Mouse (Mus musculus) MN1 (cell line): ENCODE data around the gene Olfr38.

Experiments
- DNase-seq: peaks from one replicate; pipeline ENCODE4 v3.0.0-alpha.2; 2016; ENCODE audit warnings: low spot score

The Olfr38 gene

DNA sequence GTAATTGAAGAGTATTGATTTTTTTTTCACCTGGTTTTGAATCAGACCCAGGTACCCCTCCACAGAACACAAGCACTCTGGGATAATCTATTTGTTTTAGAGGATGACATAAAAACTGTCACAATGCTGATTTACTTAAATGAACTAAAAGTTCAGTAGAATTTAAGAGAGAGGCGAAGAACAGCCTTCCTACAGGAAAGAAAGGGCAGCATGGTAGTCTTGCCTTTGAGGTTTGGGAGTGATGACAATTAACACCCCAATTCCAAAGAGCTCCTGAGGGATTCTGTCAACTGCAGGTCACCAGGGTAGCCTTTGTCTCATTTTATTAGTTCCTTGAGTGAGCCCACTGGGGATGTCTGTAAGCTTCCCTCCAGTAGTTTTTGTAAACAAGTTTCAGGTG lies at the start of gene Olfr38:
Gene Olfr38 (plus strand): TSS at position 301 of the 400 bp plus-strand sequence.
- no peak for DNase-seq

DNA sequence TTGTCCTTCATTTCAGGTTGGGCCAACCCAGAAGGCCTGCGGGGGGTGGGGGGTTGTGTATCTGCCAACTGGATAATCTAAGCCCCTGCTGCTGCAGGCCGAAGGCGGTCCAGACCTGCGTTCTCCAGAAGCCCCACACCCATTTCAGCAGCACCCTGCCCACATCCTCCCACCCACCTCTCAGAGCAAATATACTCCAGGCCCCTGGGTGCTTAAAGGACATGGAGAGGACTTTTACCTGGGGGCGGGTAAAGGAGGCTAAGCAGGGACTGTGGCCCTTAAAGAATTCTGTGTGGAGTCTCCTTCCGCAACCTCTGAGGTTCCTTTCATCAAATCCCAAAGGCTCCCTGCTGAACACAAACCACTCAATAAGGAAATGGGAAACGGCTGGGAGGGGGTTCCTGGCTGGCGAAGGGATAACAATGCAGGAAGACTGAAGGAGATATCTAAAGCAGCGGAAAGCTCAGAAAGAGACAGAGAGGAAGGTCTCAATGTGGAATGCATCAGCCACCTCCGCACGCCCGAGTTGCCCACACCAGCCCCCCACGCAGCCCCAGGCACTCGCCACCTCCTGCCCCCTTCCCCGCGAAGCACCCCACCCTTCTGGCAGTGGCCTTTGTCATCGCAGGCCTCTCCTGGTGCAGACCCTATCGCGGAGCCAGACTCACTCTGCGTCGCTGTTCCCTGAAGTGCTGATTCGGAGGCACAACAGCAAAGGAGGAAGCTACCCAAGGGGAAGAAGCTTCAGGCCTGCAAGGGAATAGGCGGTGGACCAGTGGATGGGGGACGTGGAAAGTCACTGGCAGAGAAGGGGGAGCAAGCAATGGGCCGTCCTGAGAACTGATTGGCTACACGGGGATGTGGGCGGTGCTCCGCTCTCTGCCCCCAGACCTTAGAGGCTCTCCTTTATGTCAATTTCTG lies 46.7 kb upstream of the Olfr38 start, which contains the start of gene Tcaf1:
Gene Tcaf1 (minus strand): TSS at position 798 of the 921 bp plus-strand sequence.
- peak; percentile 77 for DNase-seq

DNA sequence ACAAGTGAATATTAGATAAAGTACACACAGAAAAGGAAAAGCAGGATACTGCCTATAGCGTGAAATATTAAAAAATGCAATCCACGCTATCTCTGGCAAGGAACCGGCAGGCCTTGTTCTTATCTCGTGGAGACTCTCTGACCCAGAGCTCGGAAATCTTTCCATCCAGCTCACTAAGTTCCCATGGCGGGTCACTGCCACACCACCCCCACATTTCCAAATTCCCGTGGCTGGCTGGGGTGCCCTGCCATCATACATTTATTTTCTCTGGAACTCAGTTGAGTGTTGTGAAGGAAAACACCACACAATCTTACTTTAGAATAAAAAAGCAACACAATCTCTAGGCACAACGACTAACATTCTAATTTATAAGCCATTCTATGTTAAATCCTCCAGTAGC lies 41.5 kb upstream of the Olfr38 start:
- DNase-seq: no peak

DNA sequence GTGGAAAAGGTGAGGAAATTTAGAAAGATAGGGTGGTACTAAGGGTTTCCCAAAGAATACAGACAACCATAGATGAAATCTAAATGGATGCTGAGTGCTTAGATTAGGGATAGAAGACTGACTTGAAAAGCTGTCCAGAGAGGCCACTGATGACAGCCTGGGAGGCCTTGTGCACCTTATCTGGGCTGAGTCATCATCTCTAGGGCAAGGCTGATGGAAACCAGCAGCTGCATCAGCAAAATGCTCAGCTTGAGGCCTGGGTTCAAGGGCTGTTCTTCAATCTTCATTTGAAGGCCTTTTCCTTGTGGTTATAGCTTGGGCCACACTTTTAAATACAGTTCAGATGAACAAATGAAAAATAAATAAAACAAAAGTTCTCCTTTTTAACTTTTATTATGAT lies 38.2 kb upstream of the Olfr38 start:
- no peak for DNase-seq

DNA sequence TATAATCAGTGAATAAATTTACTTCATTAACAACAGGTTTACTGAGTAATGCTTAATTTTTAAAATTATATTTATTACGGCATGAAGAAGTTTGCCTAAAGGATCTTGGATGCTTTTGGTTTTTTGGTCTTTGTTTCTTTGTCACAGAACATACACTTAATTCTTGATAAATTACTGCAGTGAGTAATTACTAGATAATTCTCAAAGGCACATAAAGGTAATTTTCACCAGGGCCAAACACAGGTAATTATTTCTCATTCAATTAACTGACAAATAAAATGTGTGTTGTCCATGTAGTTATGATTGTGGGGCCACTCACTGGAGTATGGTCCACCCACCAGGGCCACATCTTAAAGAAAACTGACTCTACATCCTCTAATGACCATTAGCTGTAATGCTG lies 17.1 kb upstream of the Olfr38 start, which contains the start of gene Olfr453:
Gene Olfr453 (plus strand): TSS at position 301 of the 400 bp plus-strand sequence.
- no peak for DNase-seq

GRCm38 (mm10) chr6:42742303-42742702 lies 13.9 kb upstream of the Olfr38 start:
- DNase-seq: no peak

- DNase-seq: no peak
Measured at GRCm38 (mm10) chr6:42747846-42748245, 8.4 kb upstream of the Olfr38 start.

DNA sequence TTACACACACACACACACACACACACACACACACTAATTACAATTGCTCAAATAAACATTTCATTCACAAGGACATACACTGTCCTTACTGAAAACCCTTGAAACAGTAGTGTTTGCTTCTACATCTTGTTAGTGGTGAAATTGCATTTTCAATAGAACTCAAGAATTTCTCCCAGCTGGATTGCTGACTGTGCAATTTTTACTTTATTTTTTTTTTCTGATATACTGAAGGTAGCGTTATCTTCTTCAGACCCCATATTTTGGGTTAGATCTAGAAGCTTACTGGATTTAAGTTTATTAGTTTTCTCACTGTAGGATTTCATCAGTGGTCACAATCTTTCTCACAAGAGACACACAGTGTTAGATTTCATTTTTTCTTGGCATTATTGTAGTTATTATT lies 20.9 kb downstream of the Olfr38 start:
- DNase-seq: no peak

GRCm38 (mm10) chr6:42784793-42785192 lies 28.6 kb downstream of the Olfr38 start, which contains the start of gene Olfr452:
TSS of gene Olfr452 (plus strand) at chr6:42785093.
- no peak for DNase-seq

DNA sequence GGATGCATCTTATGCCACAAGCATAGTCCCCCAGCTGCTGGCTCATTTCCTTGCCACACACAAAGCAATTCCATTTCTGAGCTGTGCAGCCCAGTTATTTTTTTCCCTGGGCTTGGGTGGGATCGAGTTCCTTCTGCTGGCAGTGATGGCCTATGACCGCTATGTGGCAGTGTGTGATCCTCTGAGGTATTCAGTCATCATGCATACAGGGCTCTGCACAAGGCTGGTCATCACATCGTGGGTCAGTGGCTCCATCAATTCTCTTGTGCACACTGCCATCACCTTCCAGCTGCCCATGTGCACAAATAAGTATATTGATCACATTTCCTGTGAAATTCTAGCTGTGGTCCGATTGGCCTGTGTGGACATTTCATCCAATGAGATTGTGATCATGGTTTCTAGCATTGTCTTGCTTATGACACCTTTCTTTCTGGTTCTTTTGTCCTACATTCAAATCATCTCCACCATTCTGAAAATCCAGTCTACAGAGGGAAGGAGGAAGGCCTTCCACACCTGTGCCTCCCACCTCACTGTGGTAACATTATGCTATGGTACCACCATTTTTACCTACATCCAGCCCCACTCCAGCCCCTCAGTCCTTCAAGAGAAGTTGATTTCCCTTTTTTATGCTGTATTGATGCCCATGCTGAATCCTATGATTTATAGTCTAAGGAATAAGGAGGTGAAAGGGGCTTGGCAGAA lies 34.2 kb downstream of the Olfr38 start:
- DNase-seq: no peak

DNA sequence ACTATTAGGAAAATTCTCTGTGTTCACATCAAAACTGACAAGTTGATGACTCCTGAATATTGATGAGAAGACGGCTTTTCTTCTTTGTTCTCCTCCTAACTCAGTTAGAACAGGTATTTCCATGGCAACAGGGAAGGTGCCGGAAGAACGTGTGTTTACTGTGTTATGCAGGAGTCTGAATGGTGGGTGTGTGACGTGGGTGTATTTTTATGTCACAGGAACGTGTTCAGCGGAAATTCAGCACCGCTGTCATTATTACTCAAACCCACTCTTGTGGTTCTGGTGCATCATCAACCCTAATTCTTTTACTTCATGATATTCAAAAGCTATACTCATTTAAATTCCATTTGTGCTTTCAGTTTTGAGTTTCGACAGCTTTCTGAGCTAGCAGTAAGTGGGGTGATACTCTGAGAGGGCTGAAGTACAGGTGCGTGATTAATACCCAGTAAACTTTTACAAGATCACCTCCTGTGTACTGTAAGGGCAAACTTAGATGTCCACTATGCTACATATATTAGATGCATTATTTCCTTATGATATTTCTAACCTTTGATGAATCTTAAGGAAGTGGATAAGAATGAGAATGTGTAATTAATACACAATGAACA lies 34.8 kb downstream of the Olfr38 start:
- no peak for DNase-seq

- no peak for DNase-seq
Measured at GRCm38 (mm10) chr6:42794982-42795381, 38.8 kb downstream of the Olfr38 start.

DNA sequence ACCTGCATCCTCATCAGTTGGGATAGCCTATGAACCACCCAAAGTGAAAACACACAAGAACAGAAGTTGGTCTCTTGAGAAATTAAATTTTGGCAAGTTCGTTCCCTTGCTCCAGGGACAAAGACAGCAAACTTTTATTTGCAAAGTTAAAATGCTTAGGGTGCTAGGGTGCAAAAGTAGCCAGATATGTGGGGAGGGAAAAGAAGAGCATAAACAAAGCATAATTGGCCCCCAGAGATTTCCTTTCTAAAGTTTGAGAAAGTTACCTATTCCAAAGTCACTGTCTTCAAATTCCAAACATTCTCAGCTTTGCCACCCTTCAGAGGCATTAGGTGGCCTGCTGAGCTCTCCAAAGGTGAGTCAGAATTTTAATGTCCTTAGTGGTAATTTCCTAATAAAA lies 55.4 kb downstream of the Olfr38 start, which contains the start of gene Olfr450:
Gene Olfr450 (plus strand): TSS at position 301 of the 400 bp plus-strand sequence.
- no peak for DNase-seq
